Mouse (Mus musculus): ENCODE data around the gene Map2k6. TPM values are rescaled to one million over a fixed set of nuclear protein-coding genes. Genes with fewer than 3 reads are reported as not detected.

Gene Map2k6
- total and polyA plus RNA-seq, 2 experiments = 2.0 to 22.5 TPM

GRCm38 (mm10) chr11:110396085-110396484, 2.8 kb upstream of the Map2k6 start:
- TF ChIP-seq POLR2A (IDR thresholded peaks at IDR 0.05; ENCODE audit: extremely low read depth, insufficient read depth, low read length) = no peak
- Histone ChIP-seq H3K4me3 (ENCODE audit: insufficient read depth, low read depth, low read length) (no peak overlapping the region), H3K79me2 (ENCODE audit: control insufficient read depth, insufficient read depth, low read length) (no peaks in the 10 kb centered on the region; the same call in 1 of the 2 replicates), H3K9ac (ENCODE audit: low read depth, low read length) (no peak overlapping the region), H3K4me1 (ENCODE audit: control insufficient read depth, insufficient read depth, low read length) (peaks cover 5% of the 10 kb centered on the region; the same call in 1 of the 2 replicates), H3K27ac (replicated peaks; ENCODE audit: insufficient read depth, low read depth, low read length) (no peak overlapping the region), H3K27me3 (ENCODE audit: control insufficient read depth, insufficient read depth, low read length) (no peaks in the 10 kb centered on the region), H3K36me3 (ENCODE audit: control insufficient read depth, insufficient read depth, low read length) (no peaks in the 10 kb centered on the region)
- 84% methylated on average over 19 of the region's 19 CpGs for WGBS
- DNase-seq (ENCODE audit: extremely low read depth, low read depth, low spot score) = no peak

- Histone ChIP-seq H3K27ac (replicated peaks; ENCODE audit: insufficient read depth, low read depth, low read length) (no peak overlapping the region), H3K36me3 (ENCODE audit: control insufficient read depth, insufficient read depth, low read length) (no peaks in the 10 kb centered on the region; the same call in 1 of the 2 replicates), H3K27me3 (ENCODE audit: control insufficient read depth, insufficient read depth, low read length) (no peaks in the 10 kb centered on the region), H3K4me3 (ENCODE audit: insufficient read depth, low read depth, low read length) (peak overlapping the region; percentile 62), H3K79me2 (ENCODE audit: control insufficient read depth, insufficient read depth, low read length) (no peaks in the 10 kb centered on the region; the same call in 1 of the 2 replicates), H3K4me1 (ENCODE audit: control insufficient read depth, insufficient read depth, low read length) (peaks cover 4% of the 10 kb centered on the region; the same call in 1 of the 2 replicates), H3K9ac (ENCODE audit: low read depth, low read length) (peak overlapping the region; percentile 9; the same call in 1 of the 2 replicates)
- WGBS = 7% methylated on average over 15 of the region's 15 CpGs
- no peak for DNase-seq (ENCODE audit: extremely low read depth, low read depth, low spot score)
- TF ChIP-seq CTCF (IDR thresholded peaks at IDR 0.05; ENCODE audit: low read depth, low read length) (no peak), POLR2A (IDR thresholded peaks at IDR 0.05; ENCODE audit: extremely low read depth, insufficient read depth, low read length) (no peak)
Observed at GRCm38 (mm10) chr11:110399240-110400150, 573 bp downstream of the Map2k6 start.

- Histone ChIP-seq H3K27ac (replicated peaks; ENCODE audit: insufficient read depth, low read depth, low read length) (no peak overlapping the region), H3K27me3 (ENCODE audit: control insufficient read depth, insufficient read depth, low read length) (no peaks in the 10 kb centered on the region), H3K36me3 (ENCODE audit: control insufficient read depth, insufficient read depth, low read length) (no peaks in the 10 kb centered on the region; the same call in 1 of the 2 replicates), H3K9ac (ENCODE audit: low read depth, low read length) (no peak overlapping the region), H3K4me1 (ENCODE audit: control insufficient read depth, insufficient read depth, low read length) (peaks cover 4% of the 10 kb centered on the region; the same call in 1 of the 2 replicates), H3K4me3 (ENCODE audit: insufficient read depth, low read depth, low read length) (no peak overlapping the region), H3K79me2 (ENCODE audit: control insufficient read depth, insufficient read depth, low read length) (no peaks in the 10 kb centered on the region; the same call in 1 of the 2 replicates)
- no peak for DNase-seq (ENCODE audit: extremely low read depth, low read depth, low spot score)
- 74% methylated on average over 1 of the region's 1 CpGs for WGBS
- TF ChIP-seq POLR2A (IDR thresholded peaks at IDR 0.05; ENCODE audit: extremely low read depth, insufficient read depth, low read length) = no peak
- no peak for TF ChIP-seq CTCF (IDR thresholded peaks at IDR 0.05; ENCODE audit: low read depth, low read length)
Observed at GRCm38 (mm10) chr11:110400283-110400682, 1.4 kb downstream of the Map2k6 start.

- H3K27me3 ChIP-seq (ENCODE audit: control insufficient read depth, insufficient read depth, low read length) = no peaks in the 10 kb centered on the region
- no peaks in the 10 kb centered on the region; the same call in 1 of the 2 replicates for H3K79me2 ChIP-seq (ENCODE audit: control insufficient read depth, insufficient read depth, low read length)
- H3K36me3 ChIP-seq (ENCODE audit: control insufficient read depth, insufficient read depth, low read length) = no peaks in the 10 kb centered on the region; the same call in 1 of the 2 replicates
- no peak overlapping the region for H3K4me3 ChIP-seq (ENCODE audit: insufficient read depth, low read depth, low read length)
- WGBS = 60% methylated on average over 3 of the region's 3 CpGs
- DNase-seq (ENCODE audit: extremely low read depth, low read depth, low spot score) = no peak
- no peak overlapping the region for H3K9ac ChIP-seq (ENCODE audit: low read depth, low read length)
- TF ChIP-seq CTCF (IDR thresholded peaks at IDR 0.05; ENCODE audit: low read depth, low read length) (no peak), POLR2A (IDR thresholded peaks at IDR 0.05; ENCODE audit: extremely low read depth, insufficient read depth, low read length) (no peak)
- peaks cover 4% of the 10 kb centered on the region; the same call in 1 of the 2 replicates for H3K4me1 ChIP-seq (ENCODE audit: control insufficient read depth, insufficient read depth, low read length)
- no peak overlapping the region for H3K27ac ChIP-seq (replicated peaks; ENCODE audit: insufficient read depth, low read depth, low read length)
Observed at GRCm38 (mm10) chr11:110402671-110403070, 3.7 kb downstream of the Map2k6 start.

GRCm38 (mm10) chr11:110403602-110404001, 4.7 kb downstream of the Map2k6 start:
- H3K27ac ChIP-seq (replicated peaks; ENCODE audit: insufficient read depth, low read depth, low read length) = no peak overlapping the region
- no peaks in the 10 kb centered on the region; the same call in 1 of the 2 replicates for H3K36me3 ChIP-seq (ENCODE audit: control insufficient read depth, insufficient read depth, low read length)
- H3K4me3 ChIP-seq (ENCODE audit: insufficient read depth, low read depth, low read length) = no peak overlapping the region
- H3K9ac ChIP-seq (ENCODE audit: low read depth, low read length) = no peak overlapping the region
- H3K79me2 ChIP-seq (ENCODE audit: control insufficient read depth, insufficient read depth, low read length) = no peaks in the 10 kb centered on the region; the same call in 1 of the 2 replicates
- TF ChIP-seq POLR2A (IDR thresholded peaks at IDR 0.05; ENCODE audit: extremely low read depth, insufficient read depth, low read length) = no peak
- TF ChIP-seq CTCF (IDR thresholded peaks at IDR 0.05; ENCODE audit: low read depth, low read length) = no peak
- peaks cover 4% of the 10 kb centered on the region; the same call in 1 of the 2 replicates for H3K4me1 ChIP-seq (ENCODE audit: control insufficient read depth, insufficient read depth, low read length)
- 78% methylated on average over 2 of the region's 2 CpGs for WGBS
- DNase-seq (ENCODE audit: extremely low read depth, low read depth, low spot score) = no peak
- H3K27me3 ChIP-seq (ENCODE audit: control insufficient read depth, insufficient read depth, low read length) = no peaks in the 10 kb centered on the region

Data from liver, adult 2 months (tissue).